Mouse (Mus musculus): ENCODE results near the gene Supt4a.

Supt4a gene

GRCm38 (mm10) chr11:87763988-87764876, 26.9 kb downstream of the Supt4a start:
- no peak for DNase-seq (ENCODE audit: low read depth, low spot score)

GRCm38 (mm10) chr11:87768745-87769144, 31.4 kb downstream of the Supt4a start:
- DNase-seq (ENCODE audit: low read depth, low spot score), result no peak

- peak; percentile 71 for DNase-seq (ENCODE audit: low read depth, low spot score)
These were observed 33.6 kb downstream of the Supt4a start for GRCm38 (mm10) chr11:87770989-87771388.

- peak; percentile 31 for DNase-seq (ENCODE audit: low read depth, low spot score)
These were observed 35.0 kb downstream of the Supt4a start for GRCm38 (mm10) chr11:87772354-87772753.

- no peak for DNase-seq (ENCODE audit: low read depth, low spot score)
These were observed 40.9 kb downstream of the Supt4a start for GRCm38 (mm10) chr11:87778100-87778765.

- no peak for DNase-seq (ENCODE audit: low read depth, low spot score)
These were observed 41.6 kb downstream of the Supt4a start for GRCm38 (mm10) chr11:87778915-87779314.

- no peak for DNase-seq (ENCODE audit: low read depth, low spot score)
These were observed 42.0 kb downstream of the Supt4a start for GRCm38 (mm10) chr11:87779392-87779791.

- no peak for DNase-seq (ENCODE audit: low read depth, low spot score)
These were observed 42.8 kb downstream of the Supt4a start for GRCm38 (mm10) chr11:87780130-87780529.

- DNase-seq (ENCODE audit: low read depth, low spot score), result no peak
These were observed 52.7 kb downstream of the Supt4a start for GRCm38 (mm10) chr11:87790088-87790487.

Measured in 3T3-L1 (cell line).